Comparison of ENCODE assay signal across 8 mouse cellular contexts in the genomic region with DNA sequence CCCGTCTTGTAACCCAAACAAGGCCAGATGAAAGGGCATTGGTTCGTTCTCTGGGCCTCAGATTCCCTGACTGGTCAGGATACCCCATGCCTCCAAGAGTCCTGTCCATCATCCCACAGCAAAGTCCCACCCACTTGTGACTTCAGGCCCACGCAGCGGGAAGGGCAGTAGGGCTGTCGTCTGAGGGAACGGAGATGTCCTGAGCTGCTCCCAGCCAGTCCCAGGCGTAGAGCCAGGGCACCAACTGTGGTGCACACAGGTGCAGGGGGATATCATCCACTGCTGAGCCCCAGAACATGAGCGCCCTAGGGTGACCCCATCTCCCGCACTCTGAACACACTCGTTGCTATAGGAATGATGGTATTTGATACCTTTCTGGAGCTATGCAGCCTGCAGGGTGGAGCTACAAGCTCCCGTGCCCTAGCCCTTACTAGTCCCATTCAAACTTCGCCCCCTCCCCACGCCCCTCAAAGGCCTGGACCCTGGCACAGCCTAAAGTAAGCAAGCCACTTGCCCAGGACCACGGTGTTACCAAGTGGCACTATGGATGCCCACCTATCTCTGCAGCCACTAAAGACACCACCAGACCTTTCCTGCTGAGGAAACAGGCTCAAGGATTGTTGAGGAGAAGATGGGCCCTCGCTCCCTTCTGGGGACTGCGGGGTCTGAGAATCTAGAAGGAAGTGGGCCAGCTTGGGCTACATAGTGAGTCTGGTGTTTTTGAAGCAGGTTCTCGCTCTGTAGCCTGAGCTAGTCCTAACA. TPM values are rescaled to one million over a fixed set of nuclear protein-coding genes. Genes with fewer than 3 reads are reported as not detected.
A peak's percentile ranks its signal among the peaks of the same experiment; 100 is the strongest.
DNase-seq lines count a peak whose midpoint lies in the region; ATAC-seq and TF ChIP-seq lines count a peak whose summit lies in the region.

No protein-coding gene starts in this region.

- no peak for ATAC-seq in kidney, embryonic 14.5 days (ENCODE audit: low FRiP score, low TSS enrichment)
- ATAC-seq in limb, embryonic 12.5 days (ENCODE audit: insufficient number of reproducible peaks, insufficient read depth, low FRiP score, low TSS enrichment, low read depth), result no peak
- no peak for ATAC-seq in midbrain, embryonic 13.5 days

- peaks cover 11% of the 10 kb centered on the region; the same call in 1 of the 2 replicates for H3K36me3 ChIP-seq in kidney, embryonic 14.5 days (ENCODE audit: control insufficient read depth, insufficient read depth, low read length)
- peaks cover 22% of the 10 kb centered on the region for H3K36me3 ChIP-seq in limb, embryonic 12.5 days
- peaks cover 12% of the 10 kb centered on the region for H3K36me3 ChIP-seq in midbrain, embryonic 13.5 days

- WGBS in kidney, embryonic 14.5 days, result 62% methylated on average over 17 of the region's 17 CpGs
- 73% methylated on average over 17 of the region's 17 CpGs for WGBS in limb, embryonic 12.5 days
- 65% methylated on average over 17 of the region's 17 CpGs for WGBS in midbrain, embryonic 13.5 days

- no peaks in the 10 kb centered on the region for H3K9me3 ChIP-seq in kidney, embryonic 14.5 days (ENCODE audit: control insufficient read depth, low read length)
- no peaks in the 10 kb centered on the region for H3K9me3 ChIP-seq in limb, embryonic 12.5 days
- H3K9me3 ChIP-seq in midbrain, embryonic 13.5 days, result no peaks in the 10 kb centered on the region

- H3K4me2 ChIP-seq in kidney, embryonic 14.5 days (replicated peaks; ENCODE audit: low read depth, low read length), result no peak overlapping the region
- no peak overlapping the region for H3K4me2 ChIP-seq in limb, embryonic 12.5 days
- no peak overlapping the region for H3K4me2 ChIP-seq in midbrain, embryonic 13.5 days (replicated peaks)

- H3K9ac ChIP-seq in kidney, embryonic 14.5 days (ENCODE audit: low read depth, low read length), result no peak overlapping the region
- no peak overlapping the region for H3K9ac ChIP-seq in limb, embryonic 12.5 days (replicated peaks)
- H3K9ac ChIP-seq in midbrain, embryonic 13.5 days (replicated peaks), result no peak overlapping the region

- H3K27ac ChIP-seq in kidney, embryonic 14.5 days (ENCODE audit: low read depth, low read length), result peak overlapping the region; percentile 30; the same call in 1 of the 2 replicates
- H3K27ac ChIP-seq in cortical plate, adult 2 months (ENCODE audit: insufficient read depth, low read length), result peak overlapping the region; percentile 90; the same call in 1 of the 2 replicates
- H3K27ac ChIP-seq in gastrocnemius, adult 2 months, result peak overlapping the region; percentile 97
- peak overlapping the region; percentile 86 for H3K27ac ChIP-seq in limb, embryonic 12.5 days
- H3K27ac ChIP-seq in midbrain, embryonic 13.5 days, result no peak overlapping the region

- intact Hi-C loops in gastrocnemius, adult 2 months (cut with DNase I), result loop anchor here (1.0 kb wide), 1 partner anchor 14 kb away; no protein-coding TSS in a partner anchor

- no peak for DNase-seq in kidney, postnatal 4 days
- peak; percentile 93 for DNase-seq in gastrocnemius, adult 2 months
- DNase-seq in embryo, embryonic 10 days (ENCODE audit: low spot score), result no peak
- no peak for DNase-seq in retina, postnatal 1 day

- no peaks in the 10 kb centered on the region for H3K27me3 ChIP-seq in kidney, embryonic 14.5 days (ENCODE audit: control insufficient read depth, insufficient read depth, low read length)
- H3K27me3 ChIP-seq in limb, embryonic 12.5 days, result 0 out of 2 replicates have a peak, but pooled peaks cover 2% of the 10 kb centered on the region
- peaks cover 5% of the 10 kb centered on the region; the same call in 1 of the 2 replicates for H3K27me3 ChIP-seq in midbrain, embryonic 13.5 days

- TF ChIP-seq POLR2A in cortical plate, adult 2 months (IDR thresholded peaks at IDR 0.05; ENCODE audit: extremely low read depth, insufficient read depth, low read length), result no peak

- H3K4me1 ChIP-seq in kidney, embryonic 14.5 days (ENCODE audit: control insufficient read depth, insufficient read depth, low read length), result peaks cover 69% of the 10 kb centered on the region
- peaks cover 26% of the 10 kb centered on the region for H3K4me1 ChIP-seq in cortical plate, adult 2 months (ENCODE audit: control insufficient read depth, insufficient read depth, low read length)
- peaks cover 83% of the 10 kb centered on the region for H3K4me1 ChIP-seq in limb, embryonic 12.5 days (replicated peaks)
- H3K4me1 ChIP-seq in midbrain, embryonic 13.5 days (replicated peaks), result peaks cover 76% of the 10 kb centered on the region

- no peak overlapping the region for H3K4me3 ChIP-seq in kidney, embryonic 14.5 days (ENCODE audit: low read length)
- no peak overlapping the region for H3K4me3 ChIP-seq in cortical plate, adult 2 months (ENCODE audit: insufficient read depth, low read length)
- peak overlapping the region; percentile 70 for H3K4me3 ChIP-seq in gastrocnemius, adult 2 months
- H3K4me3 ChIP-seq in limb, embryonic 12.5 days (replicated peaks), result no peak overlapping the region
- no peak overlapping the region for H3K4me3 ChIP-seq in midbrain, embryonic 13.5 days (replicated peaks)

- TF ChIP-seq CTCF in cortical plate, adult 2 months (IDR thresholded peaks at IDR 0.05; ENCODE audit: extremely low read depth, insufficient read depth, low read length), result no peak
- no peak for TF ChIP-seq CTCF in gastrocnemius, adult 2 months (IDR thresholded peaks at IDR 0.05)

RNA-seq across cellular contexts. Expression of gene Smim24, which starts 22.9 kb away (rescaled TPM):
- polyA plus RNA-seq in kidney, embryonic 14.5 days (2014; fragmentation: Nextera tagmentation; extraction: Ambion mirVana), result 14.9 and 16.4 TPM in 2 replicates
- polyA plus RNA-seq in cortical plate, adult 2 months (2012; rRNA removed), result 2.5 and 3.0 TPM in 2 replicates
- not detected for total RNA-seq in gastrocnemius, adult 2 months (2021)
- polyA plus RNA-seq in limb, embryonic 12.5 days (2016; fragmentation: Nextera tagmentation; extraction: Ambion mirVana), result 2.9 and 3.0 TPM in 2 replicates
- polyA plus RNA-seq in midbrain, embryonic 13.5 days (2015; fragmentation: Nextera tagmentation; extraction: Ambion mirVana), result 1.4 and 1.9 TPM in 2 replicates

RNA-seq across cellular contexts. Expression of gene Gm48552, which starts 26.9 kb away (rescaled TPM):
- 0.61 and 1.5 TPM in 2 replicates for polyA plus RNA-seq in kidney, embryonic 14.5 days (2014; fragmentation: Nextera tagmentation; extraction: Ambion mirVana)
- polyA plus RNA-seq in cortical plate, adult 2 months (2012; rRNA removed), result 6.8 and 7.8 TPM in 2 replicates
- 1 to 10 TPM in 1 of 2 experiments, under 1 TPM in 1; 0.84 to 1.0 TPM for total RNA-seq in gastrocnemius, adult 2 months (2021)
- 1.1 and 3.1 TPM in 2 replicates for polyA plus RNA-seq in limb, embryonic 12.5 days (2016; fragmentation: Nextera tagmentation; extraction: Ambion mirVana)
- 1.2 and 2.1 TPM in 2 replicates for polyA plus RNA-seq in midbrain, embryonic 13.5 days (2015; fragmentation: Nextera tagmentation; extraction: Ambion mirVana)

RNA-seq across cellular contexts. Expression of gene Gm48551, which starts 31.5 kb away (rescaled TPM):
- 3.5 and 3.8 TPM in 2 replicates for polyA plus RNA-seq in kidney, embryonic 14.5 days (2014; fragmentation: Nextera tagmentation; extraction: Ambion mirVana)
- 5.8 and 5.9 TPM in 2 replicates for polyA plus RNA-seq in cortical plate, adult 2 months (2012; rRNA removed)
- 1 to 10 TPM in 1 of 2 experiments, under 1 TPM in 1; 0.87 to 2.8 TPM for total RNA-seq in gastrocnemius, adult 2 months (2021)
- 3.3 and 3.8 TPM in 2 replicates for polyA plus RNA-seq in limb, embryonic 12.5 days (2016; fragmentation: Nextera tagmentation; extraction: Ambion mirVana)
- 6.9 and 7.2 TPM in 2 replicates for polyA plus RNA-seq in midbrain, embryonic 13.5 days (2015; fragmentation: Nextera tagmentation; extraction: Ambion mirVana)

RNA-seq across cellular contexts. Expression of gene Dohh, which starts 31.5 kb away (rescaled TPM):
- 59.2 and 73.9 TPM in 2 replicates for polyA plus RNA-seq in kidney, embryonic 14.5 days (2014; fragmentation: Nextera tagmentation; extraction: Ambion mirVana)
- polyA plus RNA-seq in cortical plate, adult 2 months (2012; rRNA removed), result 106 and 108 TPM in 2 replicates
- 10 to 100 TPM; 38.1 to 39.8 TPM for total RNA-seq in gastrocnemius, adult 2 months (2021)
- 71.9 and 74.6 TPM in 2 replicates for polyA plus RNA-seq in limb, embryonic 12.5 days (2016; fragmentation: Nextera tagmentation; extraction: Ambion mirVana)
- 73.5 TPM in 2 replicates for polyA plus RNA-seq in midbrain, embryonic 13.5 days (2015; fragmentation: Nextera tagmentation; extraction: Ambion mirVana)

RNA-seq across cellular contexts. Expression of gene Fzr1, which starts 37.4 kb away (rescaled TPM):
- polyA plus RNA-seq in kidney, embryonic 14.5 days (2014; fragmentation: Nextera tagmentation; extraction: Ambion mirVana), result 101 and 108 TPM in 2 replicates
- polyA plus RNA-seq in cortical plate, adult 2 months (2012; rRNA removed), result 75.5 and 76.0 TPM in 2 replicates
- total RNA-seq in gastrocnemius, adult 2 months (2021), result 10 to 100 TPM; 14.0 to 18.8 TPM
- 136 and 137 TPM in 2 replicates for polyA plus RNA-seq in limb, embryonic 12.5 days (2016; fragmentation: Nextera tagmentation; extraction: Ambion mirVana)
- polyA plus RNA-seq in midbrain, embryonic 13.5 days (2015; fragmentation: Nextera tagmentation; extraction: Ambion mirVana), result 127 and 133 TPM in 2 replicates
